Mouse (Mus musculus): ENCODE measurements around the gene Lrrc32. TPM values are rescaled to one million over a fixed set of nuclear protein-coding genes. Genes with fewer than 3 reads are reported as not detected.

The Lrrc32 gene
- polyA plus RNA-seq (2012; rRNA removed): 3.8 and 4.2 TPM in 2 replicates

GRCm38 (mm10) chr7:98489131-98489530, at the start of gene Lrrc32:
TSS of gene Lrrc32 (plus strand) at chr7:98489283.

GRCm38 (mm10) chr7:98439956-98440466, 49.1 kb upstream of the Lrrc32 start, which contains the start of gene Gucy2d:
TSS of gene Gucy2d (plus strand) at chr7:98440416.

Other genes starting within 250 kb of the Lrrc32 start
- 12.1 and 13.5 TPM in 2 replicates for gene Acer3, start 168.1 kb upstream of the Lrrc32 start, polyA plus RNA-seq (2012; rRNA removed)
- gene Tsku, start 128.0 kb upstream of the Lrrc32 start, polyA plus RNA-seq (2012; rRNA removed): 12.1 and 12.5 TPM in 2 replicates
- 0.04 and 0.06 TPM in 2 replicates for gene Gucy2d, start 48.9 kb upstream of the Lrrc32 start, polyA plus RNA-seq (2012; rRNA removed)
- 44.2 and 47.4 TPM in 2 replicates for gene Emsy, start 167.5 kb downstream of the Lrrc32 start, polyA plus RNA-seq (2012; rRNA removed)
- 40.7 and 42.0 TPM in 2 replicates for gene Thap12, start 213.8 kb downstream of the Lrrc32 start, polyA plus RNA-seq (2012; rRNA removed)